Mouse (Mus musculus) layer of hippocampus, adult 2 months (tissue): ENCODE results near the gene Cdk2ap2. TPM values are rescaled to one million over a fixed set of nuclear protein-coding genes. Genes with fewer than 3 reads are reported as not detected.
"Not testable (repeated sequence)": the region's sequence is repeated elsewhere in the genome, so short reads cannot be mapped to it uniquely, and the experiment has no call there.

Experiments
- DNase-seq, 2 experiments: peaks; one replicate each; pipeline ENCODE4 v3.0.0; 2022; ENCODE audit warnings: low spot score in 2 of 2
- H3K27ac ChIP-seq: fragments of 200-600 bp; 2 replicates; pipeline ENCODE4 v1.8.1; 2022
- H3K4me3 ChIP-seq: fragments of 200-600 bp; 2 replicates; pipeline ENCODE4 v1.8.1; 2022; ENCODE audit warnings: mild to moderate bottlenecking
- CTCF ChIP-seq: fragments of 200-600 bp; conservative IDR thresholded peaks from 2 replicates; pipeline ENCODE4 v1.8.1; 2022; ENCODE audit warnings: antibody characterized with exemption, mild to moderate bottlenecking, moderate library complexity
- total RNA-seq, 2 experiments: library from RNA; stranded (reverse); gene quantifications; 2 replicates each; pipeline ENCODE4 v1.2.3; 2021

The Cdk2ap2 gene
- total RNA-seq, 2 experiments from 2014 or later = 29.5 to 33.9 TPM

DNA sequence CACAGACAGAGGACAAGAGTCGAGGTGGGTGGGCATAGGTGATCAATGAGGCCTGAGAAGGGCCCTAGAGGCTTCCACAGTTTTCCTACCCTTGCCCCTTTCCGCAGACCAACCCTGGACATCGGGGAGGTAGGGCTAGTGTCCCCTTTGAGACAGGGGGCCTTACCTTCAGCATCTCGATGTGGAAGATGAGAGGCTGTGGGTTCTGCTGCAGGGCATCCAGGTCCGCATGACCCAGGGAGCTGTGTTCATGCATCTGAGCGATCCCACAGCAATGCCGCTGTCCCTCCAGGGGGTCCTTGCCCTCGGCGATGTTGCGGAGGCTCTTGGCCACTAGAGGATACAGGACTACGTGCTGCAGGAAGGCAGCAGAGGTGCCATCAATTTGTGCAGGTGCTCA, 18.8 kb downstream of the Cdk2ap2 start:
- TF ChIP-seq CTCF = no peak
- Histone ChIP-seq H3K4me3 (no peak overlapping the region), H3K27ac (no peak overlapping the region)
- no peak for DNase-seq

DNA sequence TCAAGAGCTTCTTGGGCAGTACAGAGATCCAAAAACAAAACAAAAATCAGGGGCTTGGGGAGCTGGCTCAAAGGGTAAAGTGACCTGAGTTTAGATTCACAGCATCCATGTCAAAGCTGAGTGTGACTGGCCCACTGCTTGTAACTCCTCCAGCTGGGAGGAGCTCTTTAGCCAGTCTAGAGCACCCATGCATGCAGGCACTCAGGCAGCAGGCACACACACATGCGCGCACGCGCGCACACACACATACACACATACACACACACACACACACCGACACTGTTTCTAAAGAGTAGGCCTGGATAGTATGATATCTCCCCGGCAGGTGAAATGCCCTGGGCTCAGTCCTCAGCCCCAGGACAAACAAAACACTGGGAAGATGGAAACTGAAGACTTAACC, 20.0 kb downstream of the Cdk2ap2 start:
- no peak overlapping the region for H3K27ac ChIP-seq
- TF ChIP-seq CTCF = no peak
- no peak for DNase-seq
- no peak overlapping the region for H3K4me3 ChIP-seq

DNA sequence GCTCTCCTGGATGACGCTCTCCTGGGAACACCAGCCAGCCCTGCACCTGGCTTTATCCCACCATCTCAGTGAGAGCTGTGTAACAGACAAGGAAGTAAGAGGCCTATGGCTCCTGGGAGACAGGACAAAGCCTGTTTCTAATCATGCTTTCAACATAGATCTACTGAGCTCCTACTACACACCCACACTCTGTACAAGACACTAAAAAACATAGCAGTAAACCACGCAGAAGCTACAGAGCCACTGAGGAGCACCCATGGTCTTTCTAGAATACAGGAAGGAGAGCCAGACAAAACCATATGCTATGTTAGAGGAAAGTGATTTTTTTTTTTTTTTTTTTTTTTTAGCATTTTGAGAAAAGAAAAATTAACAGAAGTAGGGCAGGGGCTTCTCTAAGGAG, 21.4 kb downstream of the Cdk2ap2 start:
- Histone ChIP-seq H3K27ac (peak overlapping the region; percentile 61; the same call in 1 of the 2 replicates), H3K4me3 (no peak overlapping the region)
- no peak for DNase-seq
- TF ChIP-seq CTCF = no peak

DNA sequence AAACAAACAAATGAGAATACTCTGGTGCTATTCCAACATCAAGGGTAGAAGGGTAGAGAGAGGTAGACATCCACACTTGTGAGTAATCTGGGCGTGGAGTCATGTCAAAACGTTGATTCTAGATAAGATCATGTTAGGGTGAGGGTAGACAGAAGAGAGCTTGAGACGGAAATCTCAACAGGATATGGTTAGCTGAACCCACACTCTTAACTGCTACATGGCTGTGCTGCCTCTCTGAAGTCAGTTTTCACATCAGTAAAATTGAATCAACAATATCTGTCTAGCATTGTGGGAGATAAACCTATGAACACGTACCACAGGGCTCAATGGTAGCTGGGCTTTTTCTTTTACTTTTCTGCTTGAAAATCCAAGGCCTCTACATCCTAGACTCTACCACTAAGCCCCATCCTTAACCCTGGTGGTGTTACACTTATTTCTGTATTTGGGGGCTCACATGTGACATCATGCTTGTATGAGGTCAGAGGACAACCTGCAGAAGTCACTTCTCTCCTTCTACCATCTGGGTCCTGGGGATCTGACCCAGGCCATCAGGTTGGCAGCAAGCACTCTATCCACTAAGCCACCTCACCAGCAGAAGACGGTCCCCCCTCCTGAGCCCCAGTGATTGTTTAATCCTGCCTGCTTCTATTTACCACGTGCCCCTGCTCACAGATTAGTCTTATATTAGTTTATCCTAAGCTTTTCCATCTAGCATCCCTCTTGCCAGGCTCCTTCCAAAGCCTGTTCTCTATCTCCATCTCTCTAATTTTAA, 22.9 kb downstream of the Cdk2ap2 start:
- no peak overlapping the region; the same call in 1 of the 2 replicates for H3K27ac ChIP-seq
- H3K4me3 ChIP-seq = no peak overlapping the region; the same call in 1 of the 2 replicates
- DNase-seq = no peak
- no peak for TF ChIP-seq CTCF

DNA sequence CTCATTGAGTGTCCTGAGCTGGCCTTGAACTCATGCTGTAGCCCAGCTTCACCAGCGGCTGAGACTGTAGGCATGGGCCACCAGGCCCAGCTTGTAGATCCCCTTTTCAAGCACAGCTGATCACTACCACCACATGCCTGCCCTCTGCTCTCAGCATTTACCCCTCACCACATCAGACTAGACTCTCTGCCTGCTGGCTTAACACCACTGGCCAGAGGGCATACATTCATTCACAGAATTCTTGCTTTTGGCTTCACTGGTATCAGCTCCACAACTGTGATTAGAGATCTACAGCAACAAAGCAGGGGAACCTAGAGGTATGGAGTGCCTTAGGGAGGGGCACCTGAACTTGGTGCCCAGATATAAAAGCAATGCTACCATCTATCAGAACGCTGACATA, 23.5 kb downstream of the Cdk2ap2 start:
- Histone ChIP-seq H3K4me3 (peak overlapping the region; percentile 60), H3K27ac (peak overlapping the region; percentile 97; the same call in 1 of the 2 replicates)
- no peak for TF ChIP-seq CTCF
- DNase-seq = no peak

DNA sequence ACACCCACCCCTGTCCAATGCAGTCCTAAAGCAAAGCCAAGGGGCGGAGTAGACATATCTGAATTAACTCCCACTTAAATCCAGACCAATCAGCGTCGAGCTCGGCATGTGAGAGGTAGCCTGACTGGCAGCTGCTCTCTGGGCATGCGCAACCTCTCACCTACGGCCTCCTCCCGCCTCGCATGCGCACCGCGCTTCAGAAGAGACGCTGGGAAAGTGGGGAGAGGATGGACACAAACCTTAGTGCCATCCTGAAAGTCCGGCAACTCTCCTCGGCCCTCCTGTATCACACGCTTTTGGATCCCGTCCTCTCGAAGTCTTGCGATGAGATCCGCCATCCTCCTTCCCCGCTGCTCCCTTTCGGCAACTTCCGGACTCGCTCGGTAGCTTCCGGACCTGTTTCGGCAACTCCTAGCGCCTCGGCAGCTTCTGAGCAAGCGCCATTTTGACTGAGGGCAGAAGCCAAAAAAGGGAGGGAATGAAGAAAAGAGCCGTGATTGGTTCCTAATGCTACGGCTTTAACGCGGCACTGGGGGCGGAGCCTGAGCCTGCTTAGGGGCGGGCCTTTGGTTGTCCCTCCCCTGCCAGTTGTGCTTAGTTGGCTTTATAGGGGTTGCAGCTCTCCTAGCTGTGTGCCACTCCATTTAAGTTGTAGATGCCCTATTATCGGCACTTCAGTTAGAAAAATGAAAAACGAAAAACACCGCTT, 24.3 kb downstream of the Cdk2ap2 start:
- no peak for TF ChIP-seq CTCF
- H3K27ac ChIP-seq = peak overlapping the region; percentile 97; the same call in 1 of the 2 replicates
- DNase-seq = peak; percentile 97 to 98
- peak overlapping the region; percentile 60 for H3K4me3 ChIP-seq

DNA sequence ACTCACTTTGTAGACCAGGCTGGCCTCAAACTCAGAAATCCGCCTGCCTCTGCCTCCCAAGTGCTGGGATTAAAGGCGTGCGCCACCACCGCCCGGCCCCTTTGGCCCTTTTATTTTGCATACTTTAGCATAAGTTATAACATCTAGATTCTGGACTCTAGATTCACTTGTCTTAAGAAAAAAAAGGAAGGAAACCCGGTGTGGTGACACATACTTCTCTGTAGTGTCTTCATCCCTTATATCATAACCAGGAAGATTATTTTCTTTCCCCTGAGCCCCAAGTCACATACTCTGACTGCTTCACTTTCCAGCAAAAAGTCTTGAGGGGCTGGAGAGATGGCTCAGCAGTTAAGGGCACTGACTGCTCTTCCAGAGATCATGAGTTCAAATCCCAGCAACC, 24.9 kb downstream of the Cdk2ap2 start:
- H3K4me3 ChIP-seq, DNase-seq: not testable (repeated sequence)
- H3K27ac ChIP-seq = peak overlapping the region; percentile 97; the same call in 1 of the 2 replicates

DNA sequence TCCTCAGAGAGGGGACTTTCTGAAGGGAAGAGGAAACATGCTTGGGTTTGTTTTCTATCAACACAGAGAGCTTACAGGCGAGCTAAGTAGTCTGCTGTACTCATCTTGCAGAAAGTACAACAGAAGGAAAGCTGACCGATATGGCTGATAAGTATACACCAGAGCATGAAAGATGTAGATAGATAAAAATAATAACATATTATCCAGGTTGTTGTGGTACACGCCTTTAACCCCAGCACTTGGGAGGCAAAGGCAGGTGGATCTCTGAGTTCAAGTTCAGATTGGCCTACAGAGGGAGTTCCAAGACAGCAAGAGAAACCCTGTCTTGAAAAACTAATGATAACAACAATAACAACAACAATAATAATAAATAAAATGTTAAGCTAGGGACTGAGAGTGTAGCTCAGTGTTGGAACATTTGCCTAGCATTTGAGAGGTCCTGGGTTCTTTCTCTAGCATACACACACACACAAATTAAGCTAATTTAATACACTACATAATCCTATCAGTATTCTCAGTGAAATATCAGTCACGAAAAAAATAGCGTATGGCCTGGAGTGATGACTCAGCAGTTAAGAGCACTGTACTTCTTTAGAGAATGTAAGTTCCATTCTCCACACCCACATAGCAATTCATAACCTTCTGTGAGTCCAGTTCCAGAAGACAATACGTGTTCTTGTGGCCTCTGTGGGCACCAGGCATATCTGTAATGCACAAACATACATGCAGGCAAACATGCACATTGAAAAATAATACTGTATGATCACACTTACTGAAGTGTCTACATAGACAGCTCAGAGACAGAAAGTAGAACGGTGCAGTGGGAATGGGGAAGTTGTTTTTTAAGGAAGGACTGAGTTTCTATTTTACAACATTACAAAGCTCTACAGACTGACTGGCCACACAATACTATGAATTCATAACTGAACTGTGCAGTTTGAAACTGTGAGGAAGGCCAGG, 25.7 kb downstream of the Cdk2ap2 start:
- Histone ChIP-seq H3K27ac (0 out of 2 replicates have a peak overlapping the region, but pooled peaks have one; percentile 18), H3K4me3 (no peak overlapping the region)
- TF ChIP-seq CTCF = 0 out of 2 replicates have a peak, but pooled peaks have one; percentile 18
- DNase-seq = no peak

DNA sequence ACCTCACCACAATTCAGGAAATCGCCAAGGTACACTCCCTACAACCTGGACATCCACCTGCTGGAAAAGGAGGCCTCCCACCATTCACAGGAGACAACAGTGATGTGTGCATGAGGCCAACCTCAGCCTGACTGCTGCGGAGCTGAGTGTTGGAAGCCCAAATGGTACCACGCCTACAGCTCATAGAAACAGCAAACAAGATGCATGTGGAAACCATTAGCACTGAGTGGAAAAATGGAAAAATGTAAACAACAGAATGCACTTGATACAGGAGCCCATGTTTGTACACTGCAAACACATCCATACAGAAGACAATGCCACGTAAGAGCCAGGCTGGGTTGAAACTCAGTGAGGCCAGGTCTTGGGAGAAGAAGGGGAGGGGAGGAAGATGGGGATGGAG, 27.4 kb downstream of the Cdk2ap2 start:
- Histone ChIP-seq H3K27ac (peak overlapping the region; percentile 77), H3K4me3 (no peak overlapping the region)
- no peak for TF ChIP-seq CTCF
- no peak for DNase-seq

DNA sequence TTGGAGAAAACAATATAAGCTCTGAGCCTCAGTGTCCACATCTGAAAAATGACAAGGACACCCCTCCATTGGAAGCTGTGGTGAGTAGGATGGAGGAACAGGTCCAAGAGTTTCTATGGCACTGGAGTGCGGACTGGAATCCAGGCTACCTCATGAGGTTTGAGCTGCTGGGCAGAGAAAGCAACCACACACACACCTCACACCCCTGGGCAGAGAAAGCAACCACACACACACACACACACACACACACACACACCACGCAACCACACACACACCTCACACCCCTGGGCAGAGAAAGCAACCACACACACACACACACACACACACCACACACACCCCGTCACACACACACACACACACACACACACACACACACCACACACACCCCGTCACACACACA, 28.3 kb downstream of the Cdk2ap2 start:
- H3K27ac ChIP-seq = peak overlapping the region; percentile 77
- not testable (repeated sequence) for DNase-seq

DNA sequence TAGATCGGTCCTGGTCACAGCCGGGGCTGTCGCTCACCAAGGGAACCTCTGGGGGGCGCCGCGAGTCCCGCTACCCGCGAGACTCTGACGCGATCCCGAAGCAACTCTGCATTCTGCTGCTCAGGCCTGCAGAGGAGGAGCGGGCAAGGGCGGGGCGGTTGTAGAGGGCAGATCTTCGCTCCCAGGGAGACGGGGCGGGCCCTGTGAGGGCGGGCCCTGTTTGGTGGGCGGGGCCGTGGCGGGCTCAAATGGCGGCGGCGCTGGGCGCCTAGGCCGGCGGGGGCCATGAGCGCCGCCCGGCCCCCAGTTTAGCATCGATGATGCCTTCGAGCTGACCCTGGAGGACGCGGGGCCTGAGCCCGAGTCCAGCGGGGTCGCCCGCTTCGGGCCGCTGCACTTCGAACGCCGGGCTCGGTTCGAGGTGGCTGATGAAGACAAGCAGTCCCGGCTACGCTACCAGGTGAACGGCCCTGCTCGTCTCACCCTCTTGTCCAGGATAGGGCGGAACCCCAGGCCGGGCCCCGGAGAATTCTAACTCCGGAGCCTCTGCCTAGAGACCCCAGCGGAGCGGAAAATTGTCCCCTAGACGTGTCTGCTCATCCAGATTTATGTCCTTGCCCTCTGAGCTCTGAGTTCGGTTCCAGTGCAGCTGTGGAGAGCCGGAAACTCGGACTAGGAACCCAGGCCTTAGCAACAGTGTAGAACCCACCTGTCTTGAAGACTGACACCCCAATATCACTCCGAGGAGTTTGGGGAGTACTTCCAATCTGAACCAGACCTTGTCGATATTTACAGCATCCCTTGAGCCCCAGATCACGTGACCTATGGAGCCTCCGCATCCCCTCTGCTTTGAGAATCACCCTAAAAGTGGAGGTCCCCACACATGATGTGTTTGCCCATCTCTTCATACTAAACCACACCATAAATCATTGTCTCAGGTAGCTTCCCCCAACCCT, 29.0 kb downstream of the Cdk2ap2 start, which contains the start of gene Aip:
Aip (minus strand) TSS at position 118 of the 956 bp plus-strand sequence.
- Histone ChIP-seq H3K4me3 (peak within 1 kb of the TSS; percentile 98), H3K27ac (peak within 1 kb of the TSS; percentile 94)
- peak; percentile 98 to 99 for DNase-seq
- peak; percentile 72 for TF ChIP-seq CTCF

More for the DNA sequence above, 28.3 kb downstream of the Cdk2ap2 start:
- peak overlapping the region; percentile 34 for H3K4me3 ChIP-seq
